Mouse (Mus musculus): Measurements from ENCODE around the gene Rabl6. TPM values are rescaled to one million over a fixed set of nuclear protein-coding genes. Genes with fewer than 3 reads are reported as not detected.
A peak's percentile ranks its signal among the peaks of the same experiment; 100 is the strongest.

Rabl6 gene
- polyA plus RNA-seq, 1 experiment = 63.2 TPM

- no peaks in the 10 kb centered on the region for H3K4me1 ChIP-seq (ENCODE audit: control insufficient read depth, insufficient read depth, low read length)
- TF ChIP-seq POLR2A (IDR thresholded peaks at IDR 0.05; ENCODE audit: low read depth, low read length) = no peak
- TF ChIP-seq CTCF (IDR thresholded peaks at IDR 0.05; ENCODE audit: borderline replicate concordance, insufficient read depth, low read length) = no peak
- H3K4me3 ChIP-seq (ENCODE audit: insufficient read depth, low read length) = no peak overlapping the region
- no peak overlapping the region for H3K27ac ChIP-seq (ENCODE audit: insufficient read depth, low read length)
Observed at GRCm38 (mm10) chr2:25582466-25583119, 25.7 kb downstream of the Rabl6 start.

- Histone ChIP-seq H3K4me3 (ENCODE audit: insufficient read depth, low read length) (no peak overlapping the region), H3K4me1 (ENCODE audit: control insufficient read depth, insufficient read depth, low read length) (no peaks in the 10 kb centered on the region), H3K27ac (ENCODE audit: insufficient read depth, low read length) (no peak overlapping the region)
- TF ChIP-seq POLR2A (IDR thresholded peaks at IDR 0.05; ENCODE audit: low read depth, low read length) = no peak
- no peak for TF ChIP-seq CTCF (IDR thresholded peaks at IDR 0.05; ENCODE audit: borderline replicate concordance, insufficient read depth, low read length)
Observed at GRCm38 (mm10) chr2:25581901-25582301, 26.4 kb downstream of the Rabl6 start.

GRCm38 (mm10) chr2:25581294-25581864, 26.9 kb downstream of the Rabl6 start, which contains the start of gene Ajm1:
Gene Ajm1 (minus strand): TSS chr2:25581757.
- no peak within 1 kb of the TSS for H3K27ac ChIP-seq (ENCODE audit: insufficient read depth, low read length)
- TF ChIP-seq CTCF (IDR thresholded peaks at IDR 0.05; ENCODE audit: borderline replicate concordance, insufficient read depth, low read length) = peak; percentile 54; the same call in 1 of the 2 replicates
- no peak for TF ChIP-seq POLR2A (IDR thresholded peaks at IDR 0.05; ENCODE audit: low read depth, low read length)
- H3K4me3 ChIP-seq (ENCODE audit: insufficient read depth, low read length) = no peak within 1 kb of the TSS
- no peaks in the 10 kb centered on the region for H3K4me1 ChIP-seq (ENCODE audit: control insufficient read depth, insufficient read depth, low read length)

- peaks cover 3% of the 10 kb centered on the region; the same call in 1 of the 2 replicates for H3K4me1 ChIP-seq (ENCODE audit: control insufficient read depth, insufficient read depth, low read length)
- H3K4me3 ChIP-seq (ENCODE audit: insufficient read depth, low read length) = no peak overlapping the region
- no peak for TF ChIP-seq CTCF (IDR thresholded peaks at IDR 0.05; ENCODE audit: borderline replicate concordance, insufficient read depth, low read length)
- TF ChIP-seq POLR2A (IDR thresholded peaks at IDR 0.05; ENCODE audit: low read depth, low read length) = no peak
- H3K27ac ChIP-seq (ENCODE audit: insufficient read depth, low read length) = no peak overlapping the region
Observed at GRCm38 (mm10) chr2:25580621-25581101, 27.7 kb downstream of the Rabl6 start.

GRCm38 (mm10) chr2:25579737-25580460, 28.4 kb downstream of the Rabl6 start:
- H3K4me1 ChIP-seq (ENCODE audit: control insufficient read depth, insufficient read depth, low read length) = peaks cover 6% of the 10 kb centered on the region; the same call in 1 of the 2 replicates
- TF ChIP-seq POLR2A (IDR thresholded peaks at IDR 0.05; ENCODE audit: low read depth, low read length) (no peak), CTCF (IDR thresholded peaks at IDR 0.05; ENCODE audit: borderline replicate concordance, insufficient read depth, low read length) (peak; percentile 59; the same call in 1 of the 2 replicates)
- H3K4me3 ChIP-seq (ENCODE audit: insufficient read depth, low read length) = no peak overlapping the region
- no peak overlapping the region for H3K27ac ChIP-seq (ENCODE audit: insufficient read depth, low read length)

GRCm38 (mm10) chr2:25578796-25579736, 29.3 kb downstream of the Rabl6 start:
- no peak for TF ChIP-seq POLR2A (IDR thresholded peaks at IDR 0.05; ENCODE audit: low read depth, low read length)
- TF ChIP-seq CTCF (IDR thresholded peaks at IDR 0.05; ENCODE audit: borderline replicate concordance, insufficient read depth, low read length) = no peak
- Histone ChIP-seq H3K4me1 (ENCODE audit: control insufficient read depth, insufficient read depth, low read length) (peaks cover 6% of the 10 kb centered on the region; the same call in 1 of the 2 replicates), H3K4me3 (ENCODE audit: insufficient read depth, low read length) (no peak overlapping the region), H3K27ac (ENCODE audit: insufficient read depth, low read length) (no peak overlapping the region)

GRCm38 (mm10) chr2:25577951-25578795, 30.1 kb downstream of the Rabl6 start:
- TF ChIP-seq POLR2A (IDR thresholded peaks at IDR 0.05; ENCODE audit: low read depth, low read length) = no peak
- TF ChIP-seq CTCF (IDR thresholded peaks at IDR 0.05; ENCODE audit: borderline replicate concordance, insufficient read depth, low read length) = 0 out of 2 replicates have a peak, but pooled peaks have one; percentile 10
- no peak overlapping the region for H3K4me3 ChIP-seq (ENCODE audit: insufficient read depth, low read length)
- H3K27ac ChIP-seq (ENCODE audit: insufficient read depth, low read length) = no peak overlapping the region
- H3K4me1 ChIP-seq (ENCODE audit: control insufficient read depth, insufficient read depth, low read length) = peaks cover 6% of the 10 kb centered on the region; the same call in 1 of the 2 replicates
